Mouse (Mus musculus): Measurements from ENCODE around the gene Slc16a3. TPM values are rescaled to one million over a fixed set of nuclear protein-coding genes. Genes with fewer than 3 reads are reported as not detected.

Gene Slc16a3
- 289 and 290 TPM in 2 replicates for polyA plus RNA-seq (2016; fragmentation: Nextera tagmentation; extraction: Ambion mirVana)

GRCm38 (mm10) chr11:120948328-120948727 is at the start of gene Slc16a3:
Slc16a3 (plus strand) TSS chr11:120948480.
- H3K36me3 ChIP-seq = no peaks in the 10 kb centered on the region
- peak within 1 kb of the TSS; percentile 95 for H3K27ac ChIP-seq (ENCODE audit: poor library complexity, severe bottlenecking)
- peak within 1 kb of the TSS; percentile 70 for H3K4me3 ChIP-seq
- 23% methylated on average over 12 of the region's 12 CpGs for WGBS
- H3K4me1 ChIP-seq (replicated peaks) = peaks cover 48% of the 10 kb centered on the region
- ATAC-seq (ENCODE audit: insufficient number of reproducible peaks, low FRiP score) = no peak
- peak within 1 kb of the TSS; percentile 92 for H3K9ac ChIP-seq
- peak within 1 kb of the TSS; percentile 76 for H3K4me2 ChIP-seq
- H3K9me3 ChIP-seq (replicated peaks) = no peaks in the 10 kb centered on the region
- 0 out of 2 replicates have a peak, but pooled peaks cover 12% of the 10 kb centered on the region for H3K27me3 ChIP-seq (replicated peaks)

- no peak overlapping the region for H3K4me3 ChIP-seq
- no peak overlapping the region for H3K9ac ChIP-seq
- peak overlapping the region; percentile 41; the same call in 1 of the 2 replicates for H3K27ac ChIP-seq (ENCODE audit: poor library complexity, severe bottlenecking)
- peak; percentile 82 for ATAC-seq (ENCODE audit: insufficient number of reproducible peaks, low FRiP score)
- H3K9me3 ChIP-seq (replicated peaks) = no peaks in the 10 kb centered on the region
- no peaks in the 10 kb centered on the region for H3K27me3 ChIP-seq (replicated peaks)
- peaks cover 25% of the 10 kb centered on the region for H3K36me3 ChIP-seq
- peaks cover 5% of the 10 kb centered on the region; the same call in 1 of the 2 replicates for H3K4me1 ChIP-seq (replicated peaks)
- WGBS = 68% methylated on average over 8 of the region's 8 CpGs
- H3K4me2 ChIP-seq = no peak overlapping the region
These were observed 47.7 kb upstream of the Slc16a3 start for GRCm38 (mm10) chr11:120900276-120901244.

- Histone ChIP-seq H3K4me1 (replicated peaks) (peaks cover 7% of the 10 kb centered on the region; the same call in 1 of the 2 replicates), H3K9me3 (replicated peaks) (no peaks in the 10 kb centered on the region), H3K4me2 (no peak overlapping the region), H3K27me3 (replicated peaks) (no peaks in the 10 kb centered on the region), H3K9ac (no peak overlapping the region), H3K27ac (ENCODE audit: poor library complexity, severe bottlenecking) (no peak overlapping the region), H3K4me3 (no peak overlapping the region), H3K36me3 (peaks cover 13% of the 10 kb centered on the region)
- no peak for ATAC-seq (ENCODE audit: insufficient number of reproducible peaks, low FRiP score)
- WGBS = 75% methylated on average over 21 of the region's 21 CpGs
These were observed 46.4 kb upstream of the Slc16a3 start for GRCm38 (mm10) chr11:120901729-120902486.

- Histone ChIP-seq H3K27me3 (replicated peaks) (no peaks in the 10 kb centered on the region), H3K36me3 (peaks cover 15% of the 10 kb centered on the region; the same call in 1 of the 2 replicates), H3K4me1 (replicated peaks) (peaks cover 7% of the 10 kb centered on the region; the same call in 1 of the 2 replicates), H3K9me3 (replicated peaks) (no peaks in the 10 kb centered on the region), H3K9ac (no peak overlapping the region), H3K27ac (ENCODE audit: poor library complexity, severe bottlenecking) (no peak overlapping the region), H3K4me2 (no peak overlapping the region), H3K4me3 (no peak overlapping the region)
- 48% methylated on average over 10 of the region's 10 CpGs for WGBS
- peak; percentile 79 for ATAC-seq (ENCODE audit: insufficient number of reproducible peaks, low FRiP score)
These were observed 45.7 kb upstream of the Slc16a3 start for GRCm38 (mm10) chr11:120902487-120903142.

GRCm38 (mm10) chr11:120903159-120903850 is 45.0 kb upstream of the Slc16a3 start:
- Histone ChIP-seq H3K27me3 (replicated peaks) (no peaks in the 10 kb centered on the region), H3K4me2 (no peak overlapping the region), H3K4me3 (no peak overlapping the region), H3K9ac (no peak overlapping the region), H3K9me3 (replicated peaks) (no peaks in the 10 kb centered on the region; the same call in 1 of the 2 replicates), H3K4me1 (replicated peaks) (peaks cover 7% of the 10 kb centered on the region; the same call in 1 of the 2 replicates), H3K27ac (ENCODE audit: poor library complexity, severe bottlenecking) (no peak overlapping the region), H3K36me3 (0 out of 2 replicates have a peak, but pooled peaks cover 16% of the 10 kb centered on the region)
- ATAC-seq (ENCODE audit: insufficient number of reproducible peaks, low FRiP score) = no peak
- 68% methylated on average over 24 of the region's 24 CpGs for WGBS

GRCm38 (mm10) chr11:120904561-120904960 is 43.7 kb upstream of the Slc16a3 start:
- Histone ChIP-seq H3K36me3 (0 out of 2 replicates have a peak, but pooled peaks cover 16% of the 10 kb centered on the region), H3K4me1 (replicated peaks) (peaks cover 7% of the 10 kb centered on the region; the same call in 1 of the 2 replicates), H3K9me3 (replicated peaks) (no peaks in the 10 kb centered on the region; the same call in 1 of the 2 replicates), H3K4me3 (no peak overlapping the region), H3K9ac (no peak overlapping the region), H3K27ac (ENCODE audit: poor library complexity, severe bottlenecking) (no peak overlapping the region), H3K4me2 (no peak overlapping the region), H3K27me3 (replicated peaks) (no peaks in the 10 kb centered on the region)
- no peak for ATAC-seq (ENCODE audit: insufficient number of reproducible peaks, low FRiP score)
- WGBS = 94% methylated on average over 3 of the region's 3 CpGs

GRCm38 (mm10) chr11:120905430-120905873 is 42.8 kb upstream of the Slc16a3 start:
- Histone ChIP-seq H3K4me2 (no peak overlapping the region), H3K36me3 (0 out of 2 replicates have a peak, but pooled peaks cover 13% of the 10 kb centered on the region), H3K4me1 (replicated peaks) (peaks cover 7% of the 10 kb centered on the region; the same call in 1 of the 2 replicates), H3K27ac (ENCODE audit: poor library complexity, severe bottlenecking) (no peak overlapping the region; the same call in 1 of the 2 replicates), H3K9me3 (replicated peaks) (no peaks in the 10 kb centered on the region; the same call in 1 of the 2 replicates), H3K27me3 (replicated peaks) (no peaks in the 10 kb centered on the region), H3K9ac (no peak overlapping the region), H3K4me3 (no peak overlapping the region)
- 3% methylated on average over 1 of the region's 1 CpGs for WGBS
- peak; percentile 68 for ATAC-seq (ENCODE audit: insufficient number of reproducible peaks, low FRiP score)

GRCm38 (mm10) chr11:120913796-120914195 is 34.5 kb upstream of the Slc16a3 start:
- Histone ChIP-seq H3K27me3 (replicated peaks) (no peaks in the 10 kb centered on the region), H3K4me3 (no peak overlapping the region), H3K9me3 (replicated peaks) (no peaks in the 10 kb centered on the region), H3K4me2 (no peak overlapping the region), H3K9ac (no peak overlapping the region), H3K4me1 (replicated peaks) (no peaks in the 10 kb centered on the region), H3K36me3 (peaks cover 18% of the 10 kb centered on the region), H3K27ac (ENCODE audit: poor library complexity, severe bottlenecking) (no peak overlapping the region)
- 91% methylated on average over 4 of the region's 4 CpGs for WGBS
- ATAC-seq (ENCODE audit: insufficient number of reproducible peaks, low FRiP score) = no peak

- H3K27ac ChIP-seq (ENCODE audit: poor library complexity, severe bottlenecking) = no peak overlapping the region
- H3K4me2 ChIP-seq = no peak overlapping the region
- H3K4me3 ChIP-seq = no peak overlapping the region
- H3K9ac ChIP-seq = no peak overlapping the region
- ATAC-seq (ENCODE audit: insufficient number of reproducible peaks, low FRiP score) = no peak
- no peaks in the 10 kb centered on the region for H3K27me3 ChIP-seq (replicated peaks)
- WGBS = 55% methylated on average over 3 of the region's 3 CpGs
- no peaks in the 10 kb centered on the region for H3K9me3 ChIP-seq (replicated peaks)
- H3K4me1 ChIP-seq (replicated peaks) = no peaks in the 10 kb centered on the region
- H3K36me3 ChIP-seq = peaks cover 38% of the 10 kb centered on the region
These were observed 31.8 kb upstream of the Slc16a3 start for GRCm38 (mm10) chr11:120916477-120916876.

- Histone ChIP-seq H3K9me3 (replicated peaks) (no peaks in the 10 kb centered on the region), H3K27me3 (replicated peaks) (no peaks in the 10 kb centered on the region), H3K4me1 (replicated peaks) (no peaks in the 10 kb centered on the region), H3K36me3 (peaks cover 44% of the 10 kb centered on the region), H3K27ac (ENCODE audit: poor library complexity, severe bottlenecking) (no peak overlapping the region), H3K4me2 (no peak overlapping the region), H3K9ac (no peak overlapping the region), H3K4me3 (no peak overlapping the region)
- ATAC-seq (ENCODE audit: insufficient number of reproducible peaks, low FRiP score) = no peak
- 94% methylated on average over 5 of the region's 5 CpGs for WGBS
These were observed 30.5 kb upstream of the Slc16a3 start for GRCm38 (mm10) chr11:120917756-120918155.

All from heart, embryonic 12.5 days (tissue).